Comparison of ENCODE assay signal across 8 mouse cellular contexts in the genomic region with DNA sequence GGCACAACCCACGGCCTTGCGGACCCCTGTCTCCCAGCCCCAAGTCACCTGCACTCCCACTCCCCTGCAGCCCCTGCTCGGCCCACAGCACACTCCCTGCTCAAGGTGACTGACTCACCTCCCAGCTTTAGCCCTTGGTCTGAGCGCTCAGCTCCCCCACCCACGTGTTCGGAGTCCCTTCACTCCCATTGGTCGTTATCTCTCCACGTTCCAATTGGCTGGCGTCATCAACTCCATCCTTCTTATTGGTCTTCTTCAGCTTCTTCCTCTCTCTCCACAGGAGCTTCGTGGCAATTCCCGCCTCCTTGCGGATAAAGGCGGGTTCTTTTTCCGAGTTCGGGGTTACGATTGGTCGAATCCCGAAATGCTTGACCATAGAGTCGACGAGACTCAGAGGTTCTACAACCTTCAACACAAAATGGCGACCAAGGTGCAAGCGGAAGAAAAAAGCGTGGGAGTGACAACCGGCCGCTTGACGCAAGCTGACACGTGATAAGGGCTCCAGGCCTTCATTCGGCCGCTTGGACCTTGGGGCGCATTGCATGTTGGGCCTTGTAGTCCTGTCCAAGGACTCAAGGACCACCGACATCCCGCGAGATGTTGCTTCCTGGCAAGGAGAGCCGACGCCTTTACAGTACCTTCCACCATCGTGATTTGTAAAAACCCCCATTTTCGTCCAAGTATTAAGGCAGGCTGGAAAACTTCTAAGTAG. TPM values are rescaled to one million over a fixed set of nuclear protein-coding genes. Genes with fewer than 3 reads are reported as not detected.
A peak's percentile ranks its signal among the peaks of the same experiment; 100 is the strongest.
DNase-seq lines count a peak whose midpoint lies in the region; ATAC-seq and TF ChIP-seq lines count a peak whose summit lies in the region.

A gene (minus strand): TSS at position 162 of the 712 bp plus-strand sequence.

- under 1% methylated on average over 37 of the region's 37 CpGs for WGBS in embryonic facial prominence, embryonic 13.5 days
- WGBS in kidney, adult 2 months = under 1% methylated on average over 37 of the region's 37 CpGs
- under 1% methylated on average over 37 of the region's 37 CpGs for WGBS in limb, embryonic 12.5 days
- under 1% methylated on average over 37 of the region's 37 CpGs for WGBS in midbrain, embryonic 15.5 days
- WGBS in spleen, adult 2 months = under 1% methylated on average over 37 of the region's 37 CpGs

- TF ChIP-seq CTCF in kidney, adult 2 months (conservative IDR thresholded peaks at IDR 0.05; ENCODE audit: insufficient read depth, insufficient read length, low read depth, low read length) = no peak
- no peak for TF ChIP-seq CTCF in spleen, adult 2 months (IDR thresholded peaks at IDR 0.05; ENCODE audit: extremely low read depth, insufficient read depth, insufficient read length, insufficient replicate concordance)

- H3K27ac ChIP-seq in embryonic facial prominence, embryonic 13.5 days = peak within 1 kb of the TSS; percentile 76
- peak within 1 kb of the TSS; percentile 96 for H3K27ac ChIP-seq in kidney, adult 2 months (ENCODE audit: insufficient read depth, low read depth, low read length)
- H3K27ac ChIP-seq in limb, embryonic 12.5 days = peak within 1 kb of the TSS; percentile 66; the same call in 1 of the 2 replicates
- peak within 1 kb of the TSS; percentile 88 for H3K27ac ChIP-seq in midbrain, embryonic 15.5 days
- peak within 1 kb of the TSS; percentile 59 for H3K27ac ChIP-seq in spleen, adult 2 months (ENCODE audit: insufficient read depth, low read length)

- peak; percentile 97 for DNase-seq in 3134 (ENCODE audit: extremely low read depth, insufficient read length, low spot score)
- DNase-seq in adrenal gland, postnatal 36 days = peak; percentile 94 to 96
- DNase-seq in heart, adult 18-20 months = peak; percentile 99 to 100
- DNase-seq in kidney, adult 2 months = peak; percentile 100
- peak; percentile 98 to 100 for DNase-seq in spleen, adult 2 months (ENCODE audit: low read depth in 1 of 2, low spot score in 2 of 2)

- H3K4me3 ChIP-seq in embryonic facial prominence, embryonic 13.5 days = peak within 1 kb of the TSS; percentile 83
- peak within 1 kb of the TSS; percentile 83 for H3K4me3 ChIP-seq in kidney, adult 2 months (ENCODE audit: insufficient read depth, low read depth, low read length)
- H3K4me3 ChIP-seq in limb, embryonic 12.5 days (replicated peaks) = peak within 1 kb of the TSS; percentile 77
- H3K4me3 ChIP-seq in midbrain, embryonic 15.5 days = peak within 1 kb of the TSS; percentile 89
- peak within 1 kb of the TSS; percentile 80 for H3K4me3 ChIP-seq in spleen, adult 2 months (ENCODE audit: extremely low read depth, insufficient read depth, insufficient read length)

- peak within 1 kb of the TSS; percentile 88 for H3K9ac ChIP-seq in embryonic facial prominence, embryonic 13.5 days
- peak within 1 kb of the TSS; percentile 78 for H3K9ac ChIP-seq in limb, embryonic 12.5 days (replicated peaks)
- H3K9ac ChIP-seq in midbrain, embryonic 15.5 days = peak within 1 kb of the TSS; percentile 88

- TF ChIP-seq POLR2A in kidney, adult 2 months (IDR thresholded peaks at IDR 0.05; ENCODE audit: low read depth, low read length) = peak; percentile 98
- TF ChIP-seq POLR2A in spleen, adult 2 months (IDR thresholded peaks at IDR 0.05; ENCODE audit: low read depth, low read length) = peak; percentile 80

- H3K9me3 ChIP-seq in embryonic facial prominence, embryonic 13.5 days = no peaks in the 10 kb centered on the region
- H3K9me3 ChIP-seq in limb, embryonic 12.5 days = no peaks in the 10 kb centered on the region
- no peaks in the 10 kb centered on the region for H3K9me3 ChIP-seq in midbrain, embryonic 15.5 days

- peak within 1 kb of the TSS; percentile 90 for H3K4me2 ChIP-seq in embryonic facial prominence, embryonic 13.5 days
- H3K4me2 ChIP-seq in limb, embryonic 12.5 days = peak within 1 kb of the TSS; percentile 84
- peak within 1 kb of the TSS; percentile 86 for H3K4me2 ChIP-seq in midbrain, embryonic 15.5 days

- H3K4me1 ChIP-seq in embryonic facial prominence, embryonic 13.5 days = peaks cover 14% of the 10 kb centered on the region
- no peaks in the 10 kb centered on the region; the same call in 1 of the 2 replicates for H3K4me1 ChIP-seq in kidney, adult 2 months (ENCODE audit: control insufficient read depth, insufficient read depth, low read length)
- peaks cover 10% of the 10 kb centered on the region for H3K4me1 ChIP-seq in limb, embryonic 12.5 days (replicated peaks)
- peaks cover 22% of the 10 kb centered on the region for H3K4me1 ChIP-seq in midbrain, embryonic 15.5 days
- peaks cover 4% of the 10 kb centered on the region; the same call in 1 of the 2 replicates for H3K4me1 ChIP-seq in spleen, adult 2 months (ENCODE audit: control insufficient read depth, insufficient read depth, insufficient read length)

- ATAC-seq in embryonic facial prominence, embryonic 13.5 days (ENCODE audit: insufficient number of reproducible peaks, insufficient read depth, low FRiP score, low TSS enrichment, low read depth) = peak; percentile 96
- peak; percentile 96 for ATAC-seq in limb, embryonic 12.5 days (ENCODE audit: insufficient number of reproducible peaks, insufficient read depth, low FRiP score, low TSS enrichment, low read depth)
- peak; percentile 98 for ATAC-seq in midbrain, embryonic 15.5 days (replicated peaks)

- H3K27me3 ChIP-seq in embryonic facial prominence, embryonic 13.5 days = no peaks in the 10 kb centered on the region
- no peaks in the 10 kb centered on the region for H3K27me3 ChIP-seq in kidney, adult 2 months (replicated peaks; ENCODE audit: control insufficient read depth, insufficient read depth, low read length)
- no peaks in the 10 kb centered on the region for H3K27me3 ChIP-seq in limb, embryonic 12.5 days
- no peaks in the 10 kb centered on the region for H3K27me3 ChIP-seq in midbrain, embryonic 15.5 days (replicated peaks)
- no peaks in the 10 kb centered on the region for H3K27me3 ChIP-seq in spleen, adult 2 months (ENCODE audit: control insufficient read depth, insufficient read depth, low read length)

- peaks cover 23% of the 10 kb centered on the region for H3K36me3 ChIP-seq in embryonic facial prominence, embryonic 13.5 days
- H3K36me3 ChIP-seq in kidney, adult 2 months (ENCODE audit: control insufficient read depth, insufficient read depth, low read length) = no peaks in the 10 kb centered on the region; the same call in 1 of the 2 replicates
- H3K36me3 ChIP-seq in limb, embryonic 12.5 days = peaks cover 25% of the 10 kb centered on the region
- H3K36me3 ChIP-seq in midbrain, embryonic 15.5 days (replicated peaks) = peaks cover 7% of the 10 kb centered on the region; the same call in 1 of the 2 replicates
- peaks cover 4% of the 10 kb centered on the region; the same call in 1 of the 2 replicates for H3K36me3 ChIP-seq in spleen, adult 2 months (ENCODE audit: control insufficient read depth, insufficient read depth, low read length)

RNA-seq across cellular contexts. Expression of the gene that starts here (rescaled TPM):
- total RNA-seq in adrenal gland, postnatal 36 days (2021) = 100 to 1,000 TPM; 268 to 316 TPM
- polyA plus RNA-seq in embryonic facial prominence, embryonic 13.5 days (2015; fragmentation: Nextera tagmentation; extraction: Ambion mirVana) = 513 and 576 TPM in 2 replicates
- total RNA-seq in heart, adult 18-20 months (2021) = 1,000 to 10,000 TPM; 3,280 to 3,727 TPM
- polyA plus RNA-seq in kidney, adult 2 months (2012; rRNA removed) = 1,915 and 2,050 TPM in 2 replicates
- 492 and 507 TPM in 2 replicates for polyA plus RNA-seq in limb, embryonic 12.5 days (2016; fragmentation: Nextera tagmentation; extraction: Ambion mirVana)
- 546 and 607 TPM in 2 replicates for polyA plus RNA-seq in midbrain, embryonic 15.5 days (2015; fragmentation: Nextera tagmentation; extraction: Ambion mirVana)
- polyA plus RNA-seq in spleen, adult 2 months (2012; rRNA removed) = 193 and 219 TPM in 2 replicates

Comparison
In these comparisons a context has a peak if more than half of its experiments do, and no peak if none do; other contexts are left out.
1. Peak in every context shown above with its lines: DNase-seq, ATAC-seq, H3K4me3 ChIP-seq and H3K27ac ChIP-seq.
2. RNA of the gene that starts here (total RNA-seq): 3,280 to 3,727 TPM in heart, adult 18-20 months; 268 to 316 TPM in adrenal gland, postnatal 36 days; every median in the first group is over 10 times any median in the second.